Mouse (Mus musculus) kidney, adult 2 months (tissue): Measurements from ENCODE around the gene Mtg2.

ENCODE experiments used
- CTCF ChIP-seq: fragments of 200-500 bp; conservative IDR thresholded peaks from 2 replicates; pipeline ENCODE4 v1.5.1; 2011; ENCODE audit warnings: low read depth, mild to moderate bottlenecking, control low read depth, low read length, moderate library complexity, mixed read lengths; ENCODE audit not compliant: insufficient read depth, insufficient read length
- POLR2A ChIP-seq: fragments of 200-500 bp; IDR thresholded peaks from one replicate; pipeline ENCODE4 v1.6.1; 2011; ENCODE audit warnings: low read depth, low read length, control low read depth

DNA sequence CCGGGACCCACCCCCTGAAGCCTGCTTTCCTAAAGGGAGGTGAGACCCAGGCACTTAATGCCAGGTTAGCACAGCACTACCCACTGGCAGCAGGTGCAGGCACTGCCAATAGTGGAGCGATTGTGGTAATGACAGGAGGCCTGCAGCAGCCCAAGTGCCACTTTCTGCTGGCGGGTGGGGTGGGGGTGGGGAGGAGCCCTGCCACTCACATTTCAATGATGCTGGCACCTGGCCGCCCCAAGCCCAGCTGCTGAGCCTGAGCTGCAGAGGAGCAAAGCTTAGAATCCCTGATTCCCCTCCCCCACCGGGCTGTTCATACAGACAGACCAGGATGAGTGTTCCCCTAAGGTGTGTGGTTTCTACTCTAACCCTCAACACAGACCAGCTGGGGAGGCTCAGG, 25.3 kb downstream of the Mtg2 start:
- TF ChIP-seq POLR2A (no peak), CTCF (no peak)
